Mouse (Mus musculus) MEL (cell line): Measurements from ENCODE around the gene Slc16a12.

ENCODE experiments used
- CTCF ChIP-seq, 3 experiments: IDR thresholded peaks in 2 of 3; conservative IDR thresholded peaks in 1 of 3; 2 replicates each; pipeline ENCODE4 v1.5.1; 2011 to 2012; ENCODE audit warnings: low read length in 3 of 3, low read depth in 2 of 3, mild to moderate bottlenecking in 2 of 3, improper control_type of control experiment in 1 of 3, inconsistent platforms in 1 of 3, mixed read lengths in 1 of 3, moderate library complexity in 1 of 3; ENCODE audit not compliant: control insufficient read depth in 1 of 3, insufficient read depth in 1 of 3, poor library complexity in 1 of 3, severe bottlenecking in 1 of 3
- EP300 ChIP-seq, 2 experiments: IDR thresholded peaks; 2 replicates each; pipeline ENCODE4 v1.6.1; 2011; ENCODE audit warnings: improper control_type of control experiment in 2 of 2, low read length in 2 of 2, low read depth in 1 of 2, mild to moderate bottlenecking in 1 of 2
- ETS1 ChIP-seq: IDR thresholded peaks from 2 replicates; pipeline ENCODE4 v1.6.1; 2012; ENCODE audit warnings: low read depth, mild to moderate bottlenecking, inconsistent platforms, low read length, improper control_type of control experiment, moderate library complexity
- GATA1 ChIP-seq: IDR thresholded peaks from 2 replicates; pipeline ENCODE4 v1.6.1; 2011; ENCODE audit warnings: low read depth, low read length, improper control_type of control experiment
- MAX ChIP-seq: IDR thresholded peaks from 2 replicates; pipeline ENCODE4 v1.6.1; 2011; ENCODE audit warnings: low read length, improper control_type of control experiment
- MEF2A ChIP-seq: IDR thresholded peaks from 2 replicates; pipeline ENCODE4 v1.6.1; 2014; ENCODE audit warnings: low read depth, mild to moderate bottlenecking, inconsistent platforms, low read length, improper control_type of control experiment; ENCODE audit not compliant: poor library complexity, insufficient replicate concordance, severe bottlenecking; ENCODE audit errors: extremely low read depth
- POLR2A ChIP-seq, 2 experiments: IDR thresholded peaks; 2 replicates each; pipeline ENCODE4 v1.6.1; 2011 to 2012; ENCODE audit warnings: low read length in 2 of 2, mild to moderate bottlenecking in 2 of 2, control low read depth in 1 of 2, improper control_type of control experiment in 1 of 2, low read depth in 1 of 2, moderate library complexity in 1 of 2; ENCODE audit not compliant: control insufficient read depth in 1 of 2, insufficient read depth in 1 of 2, poor library complexity in 1 of 2
- POLR2AphosphoS2 ChIP-seq: IDR thresholded peaks from 2 replicates; pipeline ENCODE4 v1.6.1; 2011; ENCODE audit warnings: low read length, improper control_type of control experiment
- USF1 ChIP-seq: IDR thresholded peaks from 2 replicates; pipeline ENCODE4 v1.6.1; 2014; ENCODE audit warnings: low read depth, mild to moderate bottlenecking, inconsistent platforms, low read length, improper control_type of control experiment, moderate library complexity
- ZNF384 ChIP-seq: IDR thresholded peaks from 2 replicates; pipeline ENCODE4 v1.6.1; 2012; ENCODE audit warnings: low read depth, mild to moderate bottlenecking, inconsistent platforms, low read length, improper control_type of control experiment

- TF ChIP-seq CTCF (IDR thresholded peaks at IDR 0.05 in 2 of 3, conservative IDR thresholded peaks at IDR 0.05 in 1 of 3; ENCODE audit: control insufficient read depth in 1 of 3, insufficient read depth in 1 of 3, low read depth in 2 of 3, low read length in 3 of 3, poor library complexity in 1 of 3, severe bottlenecking in 1 of 3) (no peak), POLR2A (IDR thresholded peaks at IDR 0.05; ENCODE audit: control insufficient read depth in 1 of 2, insufficient read depth in 1 of 2, low read depth in 1 of 2, low read length in 2 of 2, poor library complexity in 1 of 2) (no peak), EP300 (IDR thresholded peaks at IDR 0.05; ENCODE audit: low read depth in 1 of 2, low read length in 2 of 2) (no peak), ETS1 (no peak), MEF2A (no peak), GATA1 (no peak), USF1 (no peak), POLR2AphosphoS2 (no peak), MAX (no peak), ZNF384 (no peak)
These were observed 8.6 kb upstream of the Slc16a12 start for GRCm38 (mm10) chr19:34755680-34756079.
